Mouse (Mus musculus) lung, embryonic 14.5 days (tissue): ENCODE results near the gene Tmem131l. TPM values are rescaled to one million over a fixed set of nuclear protein-coding genes. Genes with fewer than 3 reads are reported as not detected.
A peak's percentile ranks its signal among the peaks of the same experiment; 100 is the strongest.

Experiments
- ATAC-seq: fragments of 200-750 bp; cut with Nextera tagmentation; 2 replicates; pipeline ENCODE4 v1.8.0; 2017; ENCODE audit warnings: mild to moderate bottlenecking, moderate TSS enrichment, moderate library complexity; ENCODE audit not compliant: insufficient read depth
- DNase-seq: peaks from one replicate; pipeline ENCODE4 v3.0.0-alpha.2; 2015
- H3K27ac ChIP-seq: fragments of 300-500 bp; sonication (generic); 2 replicates; pipeline ENCODE4 v1.5.1; 2014; ENCODE audit warnings: low read depth, mild to moderate bottlenecking, moderate library complexity
- H3K27me3 ChIP-seq: fragments of 300-500 bp; sonication (generic); 2 replicates; pipeline ENCODE4 v1.6.1; 2014; ENCODE audit warnings: low read length, control low read depth; ENCODE audit not compliant: insufficient read depth
- H3K36me3 ChIP-seq: fragments of 300-500 bp; sonication (generic); 2 replicates; pipeline ENCODE4 v1.6.1; 2014; ENCODE audit warnings: control low read depth; ENCODE audit not compliant: insufficient read depth
- H3K4me1 ChIP-seq: fragments of 300-500 bp; sonication (generic); 2 replicates; pipeline ENCODE4 v1.6.1; 2014; ENCODE audit warnings: antibody characterized with exemption, control low read depth; ENCODE audit not compliant: insufficient read depth
- H3K4me2 ChIP-seq: fragments of 300-500 bp; sonication (generic); 2 replicates; pipeline ENCODE4 v1.6.1; 2014; ENCODE audit warnings: mild to moderate bottlenecking
- H3K4me3 ChIP-seq: fragments of 300-500 bp; sonication (generic); 2 replicates; pipeline ENCODE4 v1.5.1; 2014; ENCODE audit warnings: low read depth, low read length
- H3K9ac ChIP-seq: fragments of 300-500 bp; sonication (generic); 2 replicates; pipeline ENCODE4 v1.6.1; 2014
- H3K9me3 ChIP-seq: fragments of 300-500 bp; sonication (generic); 2 replicates; pipeline ENCODE4 v1.6.1; 2016; ENCODE audit warnings: low read depth, low read length, control low read depth
- CTCF ChIP-seq: IDR thresholded peaks from 2 replicates; pipeline ENCODE4 v1.5.1; 2016; ENCODE audit warnings: antibody characterized with exemption, low read depth
- WGBS: fragments of 180-500 bp; shearing (Covaris S2); extraction: QIAGEN DNeasy Blood & Tissue Kit; methylation state at CpG from one replicate; pipeline ENCODE4 v1.1.7; 2014; 5-methylcytosine and 5-hydroxymethylcytosine counted together
- polyA plus RNA-seq: library from polyadenylated mRNA; unstranded; fragments of >200 nt; fragmentation: Nextera tagmentation; extraction: Ambion mirVana; gene quantifications from 2 replicates; pipeline ENCODE4 v1.2.1, GENCODE M21; 2014

Gene Tmem131l
- polyA plus RNA-seq, 1 experiment from 2014 or later: 61.9 TPM

DNA sequence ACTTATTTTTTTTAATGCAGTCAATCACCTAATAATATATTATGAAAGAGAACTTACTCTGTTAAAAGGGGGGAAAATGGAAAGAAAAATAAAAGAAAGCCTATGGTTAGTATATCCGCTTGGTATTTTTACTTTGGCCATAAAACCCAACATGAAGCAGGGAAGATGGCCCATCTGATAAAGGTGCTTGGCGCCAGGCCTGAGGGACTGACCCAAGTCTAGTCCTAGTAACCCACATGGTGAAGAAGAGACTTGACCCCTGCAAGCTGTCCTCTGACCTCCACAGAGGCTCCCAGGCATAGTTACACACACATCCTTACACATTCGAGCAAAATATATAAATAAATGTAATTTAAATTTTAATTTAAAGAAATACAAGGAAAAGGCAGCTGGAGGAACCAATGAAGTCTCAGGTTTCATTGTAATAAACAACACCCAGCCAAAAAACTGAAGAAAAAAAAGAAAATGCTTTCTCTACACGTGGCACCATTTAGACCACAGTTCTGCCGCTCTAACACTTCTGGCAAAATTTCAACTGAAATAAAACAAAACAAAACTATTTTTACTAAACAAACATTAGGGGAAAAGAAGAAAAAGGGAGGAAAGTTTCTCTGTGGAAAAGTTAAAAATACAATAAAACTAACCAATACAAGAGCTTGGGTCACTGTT, 28.8 kb downstream of the Tmem131l start:
- no peak for TF ChIP-seq CTCF
- Histone ChIP-seq H3K9ac (no peak overlapping the region), H3K4me2 (no peak overlapping the region), H3K36me3 (peaks cover 14% of the 10 kb centered on the region), H3K9me3 (no peaks in the 10 kb centered on the region; the same call in 1 of the 2 replicates), H3K27me3 (no peaks in the 10 kb centered on the region), H3K27ac (peak overlapping the region; percentile 67; the same call in 1 of the 2 replicates), H3K4me1 (0 out of 2 replicates have a peak, but pooled peaks cover 3% of the 10 kb centered on the region), H3K4me3 (no peak overlapping the region)
- peak; percentile 49; the same call in 1 of the 2 replicates for ATAC-seq
- DNase-seq: peak; percentile 71
- 50% methylated on average over 5 of the region's 5 CpGs for WGBS

DNA sequence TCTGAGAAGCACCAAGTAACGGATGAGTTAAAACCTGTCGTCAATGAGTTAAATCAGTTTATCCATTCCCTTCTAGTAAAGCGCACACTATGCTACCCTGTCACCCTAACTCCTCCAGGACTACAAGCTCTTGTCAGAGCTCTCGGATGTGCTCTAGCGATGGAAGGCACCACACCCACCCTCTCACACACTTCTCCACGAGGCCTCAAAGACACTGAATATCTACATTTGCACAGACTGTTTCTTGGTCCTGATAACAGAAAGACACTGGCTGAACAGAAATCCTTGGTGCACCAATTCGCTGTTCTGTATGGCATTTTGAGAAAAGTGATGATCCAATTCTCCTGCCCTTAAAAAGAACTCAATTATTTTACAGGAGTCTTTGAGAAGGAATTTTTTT, 34.0 kb downstream of the Tmem131l start:
- no peaks in the 10 kb centered on the region for H3K27me3 ChIP-seq
- WGBS: 80% methylated on average over 7 of the region's 7 CpGs
- no peak overlapping the region for H3K27ac ChIP-seq
- DNase-seq: no peak
- H3K4me2 ChIP-seq: no peak overlapping the region
- no peak overlapping the region for H3K9ac ChIP-seq
- ATAC-seq: no peak
- peaks cover 5% of the 10 kb centered on the region; the same call in 1 of the 2 replicates for H3K4me1 ChIP-seq
- no peaks in the 10 kb centered on the region for H3K9me3 ChIP-seq
- no peak overlapping the region for H3K4me3 ChIP-seq
- no peaks in the 10 kb centered on the region; the same call in none of the 2 replicates for H3K36me3 ChIP-seq
- no peak for TF ChIP-seq CTCF

DNA sequence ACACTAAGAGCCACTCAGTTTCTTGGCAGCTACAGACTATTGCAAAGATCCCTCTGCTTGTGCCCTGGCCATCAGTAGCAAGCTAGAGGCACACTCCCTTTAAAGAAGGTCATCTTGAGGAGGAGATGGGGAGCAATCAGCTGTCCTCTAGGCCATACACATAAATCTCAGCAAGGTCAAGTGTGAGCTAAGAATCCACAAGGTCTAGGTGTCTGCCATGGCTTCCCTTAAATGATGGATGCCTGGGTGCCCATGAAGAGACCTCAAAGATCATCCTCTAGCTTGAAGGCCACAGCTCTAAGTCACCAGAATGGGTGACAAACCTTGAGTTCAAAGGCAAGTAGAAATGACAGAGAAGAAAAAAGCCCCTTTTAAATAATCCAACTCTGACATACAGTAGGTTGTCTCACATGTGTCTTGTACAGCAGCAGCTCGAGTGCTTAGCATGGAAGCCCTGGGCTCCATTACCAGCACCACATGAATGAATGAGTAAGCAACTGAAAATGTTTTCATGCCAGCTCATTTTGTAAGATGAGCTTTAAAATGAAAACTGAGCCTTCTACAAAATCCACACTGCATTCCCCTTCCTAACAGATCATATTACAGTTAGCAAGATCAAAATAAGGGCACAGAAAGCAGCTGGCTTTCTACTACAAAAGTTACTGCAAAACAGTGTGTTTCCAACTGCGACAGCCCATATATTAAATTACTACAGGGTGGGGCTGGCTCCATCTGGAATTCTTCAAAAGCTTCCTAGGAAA, 35.5 kb downstream of the Tmem131l start:
- H3K4me3 ChIP-seq: no peak overlapping the region
- H3K27me3 ChIP-seq: no peaks in the 10 kb centered on the region
- no peaks in the 10 kb centered on the region; the same call in none of the 2 replicates for H3K36me3 ChIP-seq
- H3K4me1 ChIP-seq: peaks cover 5% of the 10 kb centered on the region; the same call in 1 of the 2 replicates
- no peak overlapping the region for H3K4me2 ChIP-seq
- H3K9me3 ChIP-seq: no peaks in the 10 kb centered on the region
- WGBS: 39% methylated on average over 2 of the region's 2 CpGs
- peak; percentile 74 for ATAC-seq
- no peak overlapping the region for H3K9ac ChIP-seq
- no peak for TF ChIP-seq CTCF
- DNase-seq: peak; percentile 78
- no peak overlapping the region for H3K27ac ChIP-seq

DNA sequence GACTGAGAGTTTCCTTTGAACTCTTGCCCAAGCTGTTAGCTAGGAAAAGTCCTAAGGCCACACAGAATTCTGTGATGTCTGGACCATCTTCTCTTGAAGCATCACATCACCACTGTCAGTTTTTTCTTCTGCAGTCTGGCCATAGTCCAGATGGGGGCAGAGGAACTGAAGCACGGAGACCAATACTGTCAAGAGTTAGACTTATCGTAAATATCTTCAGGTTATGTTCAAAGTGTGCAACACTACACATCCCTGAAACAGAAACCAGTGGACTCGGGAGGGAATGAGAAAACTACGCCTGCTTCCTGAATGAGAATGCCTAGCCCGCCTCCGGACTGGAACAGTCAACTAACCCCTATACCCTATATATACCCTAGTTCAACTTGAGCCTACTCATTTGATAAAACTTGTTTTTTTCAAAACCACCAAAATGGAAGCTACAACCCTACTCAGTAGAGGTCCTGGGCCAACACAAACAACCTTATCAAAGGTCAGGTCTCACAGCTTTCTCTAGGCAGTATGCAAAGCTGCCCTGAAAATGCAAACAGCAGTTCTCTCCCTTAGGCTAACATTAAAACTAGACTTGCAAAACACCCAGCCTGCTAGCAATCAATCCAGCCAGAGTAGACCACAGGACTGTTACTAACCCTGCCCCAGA, 37.4 kb downstream of the Tmem131l start:
- Histone ChIP-seq H3K4me1 (peaks cover 5% of the 10 kb centered on the region; the same call in 1 of the 2 replicates), H3K36me3 (no peaks in the 10 kb centered on the region; the same call in 1 of the 2 replicates), H3K9ac (no peak overlapping the region), H3K27ac (no peak overlapping the region), H3K27me3 (no peaks in the 10 kb centered on the region), H3K9me3 (no peaks in the 10 kb centered on the region), H3K4me3 (no peak overlapping the region), H3K4me2 (no peak overlapping the region)
- TF ChIP-seq CTCF: no peak
- ATAC-seq (peak; percentile 38; the same call in 1 of the 2 replicates), DNase-seq (peak; percentile 42)
- 71% methylated on average over 6 of the region's 6 CpGs for WGBS

DNA sequence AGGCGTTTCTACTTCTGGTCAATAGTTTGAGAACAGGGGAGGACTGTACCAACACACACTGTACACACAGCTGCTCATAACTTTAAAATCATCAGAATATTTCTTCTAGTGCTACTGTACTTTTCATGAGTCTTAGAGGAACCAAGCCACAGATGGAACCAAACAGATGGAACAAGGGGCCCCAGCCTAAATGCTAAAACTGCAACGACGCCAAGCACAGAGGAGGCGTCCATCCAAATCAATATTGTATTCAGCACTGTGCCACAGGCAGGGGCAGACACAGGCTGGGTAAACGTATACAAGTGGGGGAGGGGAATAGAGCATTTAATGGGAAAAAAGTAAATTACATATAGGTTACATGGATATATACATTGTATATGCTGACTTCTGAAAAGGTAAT, 42.4 kb downstream of the Tmem131l start:
- H3K9ac ChIP-seq: no peak overlapping the region
- no peak overlapping the region for H3K4me3 ChIP-seq
- no peaks in the 10 kb centered on the region for H3K9me3 ChIP-seq
- DNase-seq: no peak
- ATAC-seq: no peak
- no peak overlapping the region for H3K27ac ChIP-seq
- no peak for TF ChIP-seq CTCF
- H3K27me3 ChIP-seq: no peaks in the 10 kb centered on the region
- no peaks in the 10 kb centered on the region for H3K36me3 ChIP-seq
- no peak overlapping the region for H3K4me2 ChIP-seq
- peaks cover 14% of the 10 kb centered on the region for H3K4me1 ChIP-seq
- WGBS: 63% methylated on average over 5 of the region's 5 CpGs

DNA sequence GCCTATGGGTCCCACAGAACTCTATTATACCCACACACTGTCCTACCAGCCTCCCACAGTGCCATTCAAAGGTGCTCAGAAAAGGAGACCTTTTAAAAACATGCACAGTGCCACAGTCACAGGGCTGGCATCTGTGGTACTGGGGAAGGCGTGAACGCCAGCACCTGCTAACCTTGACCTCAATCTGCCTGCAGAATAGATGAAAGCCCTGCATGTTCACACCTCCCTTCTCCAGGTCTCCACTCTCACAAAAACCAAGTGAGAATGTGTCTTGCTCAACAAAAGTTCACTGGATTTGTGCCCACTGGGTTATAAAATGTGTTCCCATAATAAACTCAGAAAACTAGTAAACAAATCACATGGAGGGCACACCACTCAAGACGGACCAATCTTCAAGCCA, 42.9 kb downstream of the Tmem131l start:
- H3K9me3 ChIP-seq: no peaks in the 10 kb centered on the region
- H3K4me2 ChIP-seq: no peak overlapping the region
- H3K9ac ChIP-seq: no peak overlapping the region
- H3K4me3 ChIP-seq: no peak overlapping the region
- no peak overlapping the region for H3K27ac ChIP-seq
- TF ChIP-seq CTCF: no peak
- DNase-seq (no peak), ATAC-seq (no peak)
- H3K36me3 ChIP-seq: no peaks in the 10 kb centered on the region
- 77% methylated on average over 3 of the region's 3 CpGs for WGBS
- no peaks in the 10 kb centered on the region for H3K27me3 ChIP-seq
- peaks cover 14% of the 10 kb centered on the region for H3K4me1 ChIP-seq

DNA sequence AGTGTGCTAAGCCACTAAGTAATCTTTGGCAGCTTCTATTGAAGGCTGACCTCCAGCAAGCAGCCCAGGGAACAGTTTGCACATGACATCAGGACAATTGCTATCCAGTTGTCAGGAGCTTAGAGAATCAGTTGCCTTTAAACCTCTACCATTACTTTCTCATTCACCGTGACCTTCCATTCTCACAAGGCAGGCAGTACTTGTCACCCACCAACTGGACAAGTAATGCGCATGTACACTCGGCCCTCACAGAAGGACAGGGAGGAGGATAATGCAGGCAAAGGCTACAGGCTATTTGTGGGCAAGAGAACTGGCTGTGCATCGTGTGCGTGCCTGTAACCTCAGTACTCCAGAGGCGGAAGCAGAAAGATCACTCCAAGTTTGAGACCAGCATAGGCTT, 43.9 kb downstream of the Tmem131l start:
- no peak for DNase-seq
- H3K27me3 ChIP-seq: no peaks in the 10 kb centered on the region
- 82% methylated on average over 6 of the region's 6 CpGs for WGBS
- no peak overlapping the region for H3K9ac ChIP-seq
- H3K27ac ChIP-seq: no peak overlapping the region
- TF ChIP-seq CTCF: no peak
- H3K4me3 ChIP-seq: no peak overlapping the region
- H3K4me2 ChIP-seq: no peak overlapping the region
- no peaks in the 10 kb centered on the region for H3K9me3 ChIP-seq
- no peaks in the 10 kb centered on the region for H3K36me3 ChIP-seq
- ATAC-seq: no peak
- peaks cover 14% of the 10 kb centered on the region for H3K4me1 ChIP-seq
